Mouse (Mus musculus) myocyte (in vitro differentiated cells): ENCODE data around the gene Epb41l4b. TPM values are rescaled to one million over a fixed set of nuclear protein-coding genes. Genes with fewer than 3 reads are reported as not detected.

Source experiments
- H3K27me3 ChIP-seq: one replicate; pipeline ENCODE4 v1.6.1; 2011; ENCODE audit not compliant: control insufficient read depth, insufficient read depth, insufficient read length
- H3K36me3 ChIP-seq: one replicate; pipeline ENCODE4 v1.6.1; 2011; ENCODE audit not compliant: control insufficient read depth, insufficient read depth
- H3K4me2 ChIP-seq: one replicate; pipeline ENCODE4 v1.6.1; 2011; ENCODE audit warnings: low read depth, control low read depth
- H3K4me3 ChIP-seq: one replicate; pipeline ENCODE4 v1.5.1; 2011; ENCODE audit warnings: mild to moderate bottlenecking, control low read depth, moderate library complexity
- H3K79me2 ChIP-seq: one replicate; pipeline ENCODE4 v1.6.1; 2011; ENCODE audit not compliant: control insufficient read depth, insufficient read depth
- H3ac ChIP-seq: one replicate; pipeline ENCODE4 v1.6.1; 2011; ENCODE audit not compliant: control insufficient read depth, insufficient read length
- CEBPB ChIP-seq: IDR thresholded peaks from 2 replicates; pipeline ENCODE4 v1.6.1; 2011; ENCODE audit warnings: mild to moderate bottlenecking, moderate library complexity; ENCODE audit not compliant: poor library complexity, insufficient read depth, severe bottlenecking
- E2F4 ChIP-seq: IDR thresholded peaks from one replicate; pipeline ENCODE4 v1.6.1; 2011; ENCODE audit warnings: mild to moderate bottlenecking, control low read depth, moderate library complexity; ENCODE audit not compliant: insufficient read depth
- MAX ChIP-seq: IDR thresholded peaks from one replicate; pipeline ENCODE4 v1.6.1; 2011; ENCODE audit warnings: low read depth, mild to moderate bottlenecking, control low read depth
- MYOD1 ChIP-seq, 3 experiments: IDR thresholded peaks; one replicate each; pipeline ENCODE4 v1.6.1; 2011; ENCODE audit warnings: control low read depth in 2 of 3, low read depth in 2 of 3, mild to moderate bottlenecking in 2 of 3, moderate library complexity in 1 of 3; ENCODE audit not compliant: insufficient read length in 2 of 3, control insufficient read depth in 1 of 3
- MYOG ChIP-seq, 3 experiments: IDR thresholded peaks; one replicate each; pipeline ENCODE4 v1.6.1; 2011; ENCODE audit warnings: control low read depth in 2 of 3, low read depth in 2 of 3, mild to moderate bottlenecking in 2 of 3; ENCODE audit not compliant: insufficient read length in 2 of 3, control insufficient read depth in 1 of 3, insufficient read depth in 1 of 3
- POLR2A ChIP-seq: IDR thresholded peaks from one replicate; pipeline ENCODE4 v1.6.1; 2011; ENCODE audit warnings: low read depth, mild to moderate bottlenecking, control low read depth, moderate library complexity; ENCODE audit not compliant: insufficient read length
- POLR2AphosphoS2 ChIP-seq: IDR thresholded peaks from one replicate; pipeline ENCODE4 v1.6.1; 2011; ENCODE audit warnings: low read depth, control low read depth; ENCODE audit not compliant: insufficient read length
- REST ChIP-seq: IDR thresholded peaks from one replicate; pipeline ENCODE4 v1.6.1; 2011; ENCODE audit warnings: mild to moderate bottlenecking, control low read depth, moderate library complexity; ENCODE audit not compliant: insufficient read depth, insufficient read length
- SRF ChIP-seq: IDR thresholded peaks from one replicate; pipeline ENCODE4 v1.6.1; 2011; ENCODE audit warnings: low read depth; ENCODE audit not compliant: control insufficient read depth, insufficient read length
- TCF12 ChIP-seq: IDR thresholded peaks from one replicate; pipeline ENCODE4 v1.6.1; 2011; ENCODE audit warnings: mild to moderate bottlenecking, control low read depth; ENCODE audit not compliant: poor library complexity, insufficient read depth, severe bottlenecking
- TCF3 ChIP-seq: IDR thresholded peaks from one replicate; pipeline ENCODE4 v1.6.1; 2011; ENCODE audit warnings: low read depth, control low read depth; ENCODE audit not compliant: insufficient read length
- USF1 ChIP-seq: IDR thresholded peaks from one replicate; pipeline ENCODE4 v1.6.1; 2011; ENCODE audit warnings: low read depth, mild to moderate bottlenecking, control low read depth, moderate library complexity
- polyA plus RNA-seq: library from polyadenylated mRNA; unstranded; fragments of >200 nt; fragmentation: generic; extraction: Trizol; gene quantifications from one replicate; pipeline ENCODE4 v1.2.1, GENCODE M21; 2012; ENCODE audit warnings: missing spikeins

Epb41l4b gene
- polyA plus RNA-seq, 1 experiment, result 0.31 TPM

DNA sequence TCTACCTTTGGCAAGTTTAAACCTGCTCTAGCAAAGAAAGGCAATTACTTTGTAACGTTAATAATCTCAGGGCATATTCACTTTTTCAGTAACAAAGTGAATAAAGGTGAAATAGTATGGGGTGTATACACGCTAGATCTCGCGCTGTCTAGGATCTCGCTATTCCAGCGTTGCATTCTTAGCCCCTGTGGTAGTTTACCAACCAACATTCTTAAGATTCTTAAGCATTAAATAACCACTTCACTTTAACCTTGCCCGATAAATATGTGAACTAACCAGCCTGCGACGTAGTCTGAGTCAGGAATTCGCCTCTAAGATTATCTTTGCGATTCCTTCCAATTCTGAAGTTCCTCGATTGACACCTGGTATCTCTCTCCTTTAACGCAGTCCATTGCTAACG, 197.1 kb downstream of the Epb41l4b start:
- H3K27me3 ChIP-seq, result no peaks in the 10 kb centered on the region
- H3K79me2 ChIP-seq, result peaks cover 50% of the 10 kb centered on the region
- TF ChIP-seq REST (no peak), POLR2A (no peak), POLR2AphosphoS2 (no peak), SRF (no peak), TCF3 (no peak), MYOD1 (IDR thresholded peaks at IDR 0.05; ENCODE audit: control insufficient read depth in 1 of 3, insufficient read length in 2 of 3, low read depth in 2 of 3) (no peak), MAX (no peak), CEBPB (no peak), MYOG (IDR thresholded peaks at IDR 0.05; ENCODE audit: control insufficient read depth in 1 of 3, insufficient read depth in 1 of 3, insufficient read length in 2 of 3, low read depth in 2 of 3) (no peak), TCF12 (no peak), E2F4 (no peak), USF1 (no peak)
- no peaks in the 10 kb centered on the region for H3K36me3 ChIP-seq
- H3K4me2 ChIP-seq, result peak overlapping the region; percentile 98
- peak overlapping the region; percentile 45 for H3ac ChIP-seq
- peak overlapping the region; percentile 43 for H3K4me3 ChIP-seq

DNA sequence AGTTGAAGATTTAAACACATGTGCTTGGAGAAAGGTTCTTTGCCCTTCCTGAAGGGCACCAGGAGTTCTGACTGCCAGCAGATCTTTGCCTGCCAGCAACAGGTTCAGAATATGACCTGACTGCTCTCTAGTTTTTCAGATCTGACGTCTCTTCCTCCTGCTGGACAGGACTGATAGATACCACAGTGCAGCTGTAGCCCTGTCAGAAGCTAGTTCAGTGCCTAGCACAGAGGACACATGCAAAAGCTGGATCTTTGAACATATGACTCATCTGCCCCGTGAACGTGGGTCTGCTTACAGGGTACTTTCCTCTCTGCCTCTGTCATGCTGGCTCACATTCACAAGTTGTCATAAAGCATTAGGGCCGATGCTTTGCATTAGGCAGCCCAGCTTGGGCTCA, 199.0 kb downstream of the Epb41l4b start:
- no peak overlapping the region for H3K4me3 ChIP-seq

DNA sequence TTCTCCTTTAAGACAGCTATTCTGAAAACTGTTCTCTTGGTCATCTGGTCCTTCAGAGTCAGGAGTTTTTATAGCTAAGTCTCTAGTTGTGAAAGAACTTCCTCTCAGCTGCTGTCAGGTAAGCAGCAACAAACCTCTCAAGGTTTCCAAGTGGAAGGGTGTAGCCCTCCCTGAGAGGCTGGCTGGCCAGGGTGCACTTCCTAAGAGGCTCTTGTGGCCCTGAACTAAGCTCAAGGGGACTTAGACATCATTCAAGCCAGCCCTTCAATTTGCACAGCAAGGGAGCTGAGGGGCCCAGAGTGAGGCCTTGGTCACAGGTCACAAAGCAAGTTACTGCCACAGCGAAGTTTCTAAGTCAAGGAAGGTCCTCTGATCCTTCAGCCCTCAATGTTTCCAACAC, 200.0 kb downstream of the Epb41l4b start:
- Histone ChIP-seq H3ac (no peak overlapping the region), H3K4me2 (no peak overlapping the region)

More for the DNA sequence above, 199.0 kb downstream of the Epb41l4b start:
- no peaks in the 10 kb centered on the region for H3K27me3 ChIP-seq
- H3K36me3 ChIP-seq, result no peaks in the 10 kb centered on the region
- TF ChIP-seq MYOG (IDR thresholded peaks at IDR 0.05; ENCODE audit: control insufficient read depth in 1 of 3, insufficient read depth in 1 of 3, insufficient read length in 2 of 3, low read depth in 2 of 3) (peak in 1 of 3 experiments; percentile 1), MAX (no peak)
- no peak overlapping the region for H3ac ChIP-seq
- peak overlapping the region; percentile 15 for H3K4me2 ChIP-seq
- H3K79me2 ChIP-seq, result peaks cover 56% of the 10 kb centered on the region

GRCm38 (mm10) chr4:56942567-56942966, 200.7 kb downstream of the Epb41l4b start:
- no peaks in the 10 kb centered on the region for H3K27me3 ChIP-seq
- no peak overlapping the region for H3ac ChIP-seq
- H3K4me3 ChIP-seq, result no peak overlapping the region
- no peak for TF ChIP-seq MYOD1 (IDR thresholded peaks at IDR 0.05; ENCODE audit: control insufficient read depth in 1 of 3, insufficient read length in 2 of 3, low read depth in 2 of 3)
- no peak for TF ChIP-seq SRF
- TF ChIP-seq E2F4, result no peak
- no peak for TF ChIP-seq REST
- TF ChIP-seq TCF12, result no peak
- TF ChIP-seq TCF3, result no peak
- TF ChIP-seq MAX, result no peak
- no peaks in the 10 kb centered on the region for H3K36me3 ChIP-seq
- H3K4me2 ChIP-seq, result no peak overlapping the region
- peaks cover 70% of the 10 kb centered on the region for H3K79me2 ChIP-seq

More for the DNA sequence above, 200.0 kb downstream of the Epb41l4b start:
- TF ChIP-seq POLR2AphosphoS2 (no peak), TCF12 (no peak), SRF (no peak), MAX (no peak), TCF3 (no peak), E2F4 (no peak), POLR2A (no peak), CEBPB (no peak), MYOG (IDR thresholded peaks at IDR 0.05; ENCODE audit: control insufficient read depth in 1 of 3, insufficient read depth in 1 of 3, insufficient read length in 2 of 3, low read depth in 2 of 3) (no peak), REST (no peak)
- peaks cover 66% of the 10 kb centered on the region for H3K79me2 ChIP-seq
- no peak overlapping the region for H3K4me3 ChIP-seq
- no peaks in the 10 kb centered on the region for H3K27me3 ChIP-seq
- no peaks in the 10 kb centered on the region for H3K36me3 ChIP-seq

Other genes starting within 250 kb of the Epb41l4b start
- gene Tmem245, start 196.0 kb downstream of the Epb41l4b start, polyA plus RNA-seq, result 4.4 TPM
- not detected for gene Frrs1l, start 153.0 kb downstream of the Epb41l4b start, polyA plus RNA-seq
- 3.1 TPM for gene Ptpn3, start 158.4 kb upstream of the Epb41l4b start, polyA plus RNA-seq